Mouse (Mus musculus) lung, postnatal 0 days (tissue): ENCODE measurements around the gene Ube2f. TPM values are rescaled to one million over a fixed set of nuclear protein-coding genes. Genes with fewer than 3 reads are reported as not detected.

Experiments
- ATAC-seq: fragments of 200-750 bp; cut with Nextera tagmentation; 2 replicates; pipeline ENCODE4 v1.8.0; 2017; ENCODE audit warnings: moderate library complexity
- DNase-seq: peaks from one replicate; pipeline ENCODE4 v3.0.0-alpha.2; 2016; ENCODE audit warnings: low spot score
- H3K27ac ChIP-seq: fragments of 300-500 bp; sonication (generic); 2 replicates; pipeline ENCODE4 v1.5.1; 2014; ENCODE audit warnings: antibody characterized with exemption, mild to moderate bottlenecking, low read length, mixed read lengths
- H3K27me3 ChIP-seq: fragments of 300-500 bp; sonication (generic); replicated peaks from 2 replicates; pipeline ENCODE4 v1.6.1; 2014; ENCODE audit warnings: low read length, mixed read lengths; ENCODE audit not compliant: insufficient read depth
- H3K36me3 ChIP-seq: fragments of 300-500 bp; sonication (generic); 2 replicates; pipeline ENCODE4 v1.6.1; 2014; ENCODE audit warnings: low read length, mixed read lengths; ENCODE audit not compliant: insufficient read depth
- H3K4me1 ChIP-seq: fragments of 300-500 bp; sonication (generic); 2 replicates; pipeline ENCODE4 v1.6.1; 2014; ENCODE audit warnings: antibody characterized with exemption, low read depth, low read length, mixed read lengths; ENCODE audit not compliant: insufficient read depth
- H3K4me2 ChIP-seq: fragments of 300-500 bp; sonication (generic); replicated peaks from 2 replicates; pipeline ENCODE4 v1.6.1; 2014; ENCODE audit warnings: low read depth, mild to moderate bottlenecking, low read length, moderate library complexity, mixed read lengths
- H3K4me3 ChIP-seq: fragments of 300-500 bp; sonication (generic); 2 replicates; pipeline ENCODE4 v1.5.1; 2014; ENCODE audit warnings: low read depth, low read length
- H3K9ac ChIP-seq: fragments of 300-500 bp; sonication (generic); replicated peaks from 2 replicates; pipeline ENCODE4 v1.6.1; 2014; ENCODE audit warnings: low read depth, mild to moderate bottlenecking
- H3K9me3 ChIP-seq: fragments of 300-500 bp; sonication (generic); 2 replicates; pipeline ENCODE4 v1.6.1; 2016; ENCODE audit warnings: low read length, mixed read lengths
- CTCF ChIP-seq: IDR thresholded peaks from 2 replicates; pipeline ENCODE4 v1.5.1; 2016; ENCODE audit warnings: antibody characterized with exemption, mild to moderate bottlenecking
- EP300 ChIP-seq: IDR thresholded peaks from 2 replicates; pipeline ENCODE4 v1.6.1; 2016; ENCODE audit warnings: antibody characterized with exemption, mild to moderate bottlenecking, control low read depth
- WGBS: fragments of 180-500 bp; shearing (Covaris S2); extraction: QIAGEN DNeasy Blood & Tissue Kit; methylation state at CpG from one replicate; pipeline ENCODE4 v1.1.7; 2014; 5-methylcytosine and 5-hydroxymethylcytosine counted together
- polyA plus RNA-seq: library from polyadenylated mRNA; unstranded; fragments of >200 nt; fragmentation: Nextera tagmentation; extraction: Ambion mirVana; gene quantifications from 2 replicates; pipeline ENCODE4 v1.2.1, GENCODE M21; 2015

The Ube2f gene
- polyA plus RNA-seq, 1 experiment from 2014 or later: 55.5 TPM

GRCm38 (mm10) chr1:91278410-91279119 lies 28.5 kb downstream of the Ube2f start:
- Histone ChIP-seq H3K27ac (no peak overlapping the region), H3K4me1 (no peaks in the 10 kb centered on the region), H3K27me3 (no peaks in the 10 kb centered on the region), H3K4me3 (no peak overlapping the region), H3K4me2 (no peak overlapping the region), H3K9ac (no peak overlapping the region), H3K9me3 (no peaks in the 10 kb centered on the region), H3K36me3 (peaks cover 15% of the 10 kb centered on the region; the same call in 1 of the 2 replicates)
- no peak for ATAC-seq
- TF ChIP-seq EP300 (no peak), CTCF (no peak)
- WGBS: 88% methylated on average over 3 of the region's 3 CpGs
- DNase-seq: no peak

- DNase-seq (no peak), ATAC-seq (no peak)
- WGBS: 71% methylated on average over 1 of the region's 1 CpGs
- H3K4me3 ChIP-seq: no peak overlapping the region
- peaks cover 15% of the 10 kb centered on the region; the same call in 1 of the 2 replicates for H3K36me3 ChIP-seq
- H3K9ac ChIP-seq: no peak overlapping the region
- H3K27me3 ChIP-seq: no peaks in the 10 kb centered on the region
- H3K27ac ChIP-seq: no peak overlapping the region
- TF ChIP-seq EP300 (no peak), CTCF (no peak)
- no peaks in the 10 kb centered on the region for H3K9me3 ChIP-seq
- H3K4me1 ChIP-seq: no peaks in the 10 kb centered on the region
- H3K4me2 ChIP-seq: no peak overlapping the region
Observed at GRCm38 (mm10) chr1:91279126-91279525, 29.0 kb downstream of the Ube2f start.

GRCm38 (mm10) chr1:91282582-91282981 lies 32.5 kb downstream of the Ube2f start:
- 65% methylated on average over 1 of the region's 1 CpGs for WGBS
- Histone ChIP-seq H3K9me3 (no peaks in the 10 kb centered on the region), H3K27ac (no peak overlapping the region), H3K4me2 (no peak overlapping the region), H3K4me1 (no peaks in the 10 kb centered on the region), H3K27me3 (no peaks in the 10 kb centered on the region), H3K4me3 (no peak overlapping the region), H3K36me3 (peaks cover 20% of the 10 kb centered on the region), H3K9ac (no peak overlapping the region)
- DNase-seq: no peak
- TF ChIP-seq CTCF (no peak), EP300 (no peak)
- ATAC-seq: no peak

- H3K9me3 ChIP-seq: no peaks in the 10 kb centered on the region
- DNase-seq: no peak
- H3K27me3 ChIP-seq: no peaks in the 10 kb centered on the region
- 100% methylated on average over 1 of the region's 1 CpGs for WGBS
- TF ChIP-seq CTCF (no peak), EP300 (no peak)
- no peak overlapping the region for H3K9ac ChIP-seq
- H3K36me3 ChIP-seq: peaks cover 28% of the 10 kb centered on the region
- no peak overlapping the region for H3K4me2 ChIP-seq
- H3K4me3 ChIP-seq: no peak overlapping the region
- no peak overlapping the region for H3K27ac ChIP-seq
- H3K4me1 ChIP-seq: no peaks in the 10 kb centered on the region
- no peak for ATAC-seq
Observed at GRCm38 (mm10) chr1:91289375-91289774, 39.3 kb downstream of the Ube2f start.

- no peaks in the 10 kb centered on the region for H3K9me3 ChIP-seq
- H3K4me3 ChIP-seq: no peak overlapping the region
- no peak overlapping the region for H3K27ac ChIP-seq
- no peaks in the 10 kb centered on the region for H3K27me3 ChIP-seq
- ATAC-seq: no peak
- H3K36me3 ChIP-seq: peaks cover 10% of the 10 kb centered on the region; the same call in 1 of the 2 replicates
- H3K9ac ChIP-seq: no peak overlapping the region
- no peak overlapping the region for H3K4me2 ChIP-seq
- TF ChIP-seq EP300: no peak
- TF ChIP-seq CTCF: no peak
- H3K4me1 ChIP-seq: no peaks in the 10 kb centered on the region
- WGBS: 91% methylated on average over 11 of the region's 11 CpGs
- no peak for DNase-seq
Observed at GRCm38 (mm10) chr1:91292101-91292825, 42.2 kb downstream of the Ube2f start.

GRCm38 (mm10) chr1:91295544-91295943 lies 45.4 kb downstream of the Ube2f start:
- Histone ChIP-seq H3K9ac (no peak overlapping the region), H3K27ac (no peak overlapping the region), H3K36me3 (no peaks in the 10 kb centered on the region), H3K4me3 (no peak overlapping the region), H3K27me3 (no peaks in the 10 kb centered on the region), H3K4me1 (no peaks in the 10 kb centered on the region), H3K4me2 (no peak overlapping the region), H3K9me3 (no peaks in the 10 kb centered on the region)
- ATAC-seq (no peak), DNase-seq (no peak)
- no peak for TF ChIP-seq EP300
- no peak for TF ChIP-seq CTCF
- 89% methylated on average over 6 of the region's 6 CpGs for WGBS
